Mouse (Mus musculus): Measurements from ENCODE around the gene Zfp598.

The Zfp598 gene

GRCm38 (mm10) chr17:24669545-24670245, at the start of gene Zfp598:
Gene Zfp598, plus strand, starts transcription at chr17:24669687.
- peak; percentile 98 for DNase-seq (ENCODE audit: low read depth, low spot score)

DNA sequence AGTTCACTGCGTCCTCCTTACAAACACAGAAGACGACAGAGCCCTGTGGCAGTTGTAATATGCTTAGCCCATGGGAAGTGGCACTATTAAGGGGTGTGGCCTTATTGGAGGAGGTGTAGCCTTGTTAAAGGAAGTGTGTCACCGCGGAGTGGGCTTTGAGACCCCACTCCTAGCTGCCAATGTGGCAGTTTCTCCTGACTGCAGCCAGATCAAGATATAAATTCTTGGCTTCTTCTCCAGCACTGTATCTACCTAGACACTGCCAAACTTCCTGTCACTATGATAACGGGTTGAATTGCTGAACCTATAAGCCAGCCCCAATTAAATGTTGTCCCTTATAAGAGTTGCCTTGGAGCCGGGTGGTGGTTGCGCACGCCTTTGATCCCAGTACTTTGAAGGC, 44.0 kb upstream of the Zfp598 start:
- DNase-seq (ENCODE audit: low read depth, low spot score): no peak

- DNase-seq (ENCODE audit: low read depth, low spot score): peak; percentile 85
These were observed 40.8 kb upstream of the Zfp598 start for GRCm38 (mm10) chr17:24628646-24629045.

DNA sequence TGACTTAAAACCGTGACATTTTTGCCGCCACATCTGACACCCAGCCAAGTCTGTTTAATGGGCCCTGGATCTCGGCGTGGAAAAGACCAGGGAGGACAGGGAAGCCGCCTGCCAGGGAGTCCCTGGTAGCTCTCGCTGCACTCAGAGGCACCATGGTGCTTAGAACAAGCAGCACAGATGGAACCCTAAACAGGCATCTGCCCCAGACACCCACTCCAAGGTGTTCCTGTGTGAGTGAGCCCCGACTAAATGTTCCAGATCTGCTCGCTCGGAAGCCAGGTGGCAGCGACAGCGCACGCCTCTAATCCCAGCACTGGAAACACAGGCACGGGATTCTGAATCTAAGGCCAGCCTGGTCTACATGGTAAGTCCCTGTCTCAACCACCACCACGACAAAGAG, 39.4 kb upstream of the Zfp598 start:
- no peak for DNase-seq (ENCODE audit: low read depth, low spot score)

DNA sequence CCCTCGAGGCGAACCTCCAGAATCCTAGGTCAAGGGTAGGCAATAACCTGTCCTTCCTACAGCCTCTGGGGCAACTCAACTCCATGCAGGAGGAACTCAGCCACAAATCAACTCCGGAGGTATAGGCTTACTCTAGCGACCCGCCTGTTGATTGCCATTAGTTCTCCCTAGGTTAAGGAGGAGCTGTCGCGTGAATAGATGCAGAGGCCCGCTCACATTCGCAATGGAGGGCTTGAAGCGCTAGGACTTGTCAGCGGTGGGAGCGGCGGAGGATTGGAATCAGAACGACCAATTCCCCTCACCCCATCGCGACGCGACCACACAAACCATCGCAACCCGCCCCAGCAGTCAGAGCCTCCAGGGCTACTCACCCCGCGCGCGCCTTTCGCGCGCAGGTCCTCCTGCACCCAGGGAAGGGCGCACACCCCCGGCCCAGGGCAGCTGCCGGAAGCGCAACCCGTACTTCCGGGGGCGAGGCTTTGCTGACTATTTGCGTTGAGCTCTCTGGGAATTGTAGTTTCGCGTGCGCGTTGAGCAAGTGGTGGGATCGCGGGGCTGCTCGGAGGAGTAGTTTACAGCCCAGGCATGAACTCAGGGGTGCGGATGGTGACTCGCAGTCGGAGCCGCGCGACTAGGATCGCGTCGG, 37.2 kb upstream of the Zfp598 start, which contains the start of the genes Tsc2 and Nthl1:
Tsc2 (minus strand) TSS at position 464 of the 646 bp plus-strand sequence.
Nthl1 (plus strand) TSS at position 514 of the 646 bp plus-strand sequence.
- DNase-seq (ENCODE audit: low read depth, low spot score): peak; percentile 96

- DNase-seq (ENCODE audit: low read depth, low spot score): peak; percentile 43
These were observed 36.6 kb upstream of the Zfp598 start for GRCm38 (mm10) chr17:24632813-24633449.

- DNase-seq (ENCODE audit: low read depth, low spot score): no peak
These were observed 35.7 kb upstream of the Zfp598 start for GRCm38 (mm10) chr17:24633831-24634230.

GRCm38 (mm10) chr17:24635024-24635423, 34.5 kb upstream of the Zfp598 start:
- no peak for DNase-seq (ENCODE audit: low read depth, low spot score)

GRCm38 (mm10) chr17:24635694-24636093, 33.8 kb upstream of the Zfp598 start:
- no peak for DNase-seq (ENCODE audit: low read depth, low spot score)

DNA sequence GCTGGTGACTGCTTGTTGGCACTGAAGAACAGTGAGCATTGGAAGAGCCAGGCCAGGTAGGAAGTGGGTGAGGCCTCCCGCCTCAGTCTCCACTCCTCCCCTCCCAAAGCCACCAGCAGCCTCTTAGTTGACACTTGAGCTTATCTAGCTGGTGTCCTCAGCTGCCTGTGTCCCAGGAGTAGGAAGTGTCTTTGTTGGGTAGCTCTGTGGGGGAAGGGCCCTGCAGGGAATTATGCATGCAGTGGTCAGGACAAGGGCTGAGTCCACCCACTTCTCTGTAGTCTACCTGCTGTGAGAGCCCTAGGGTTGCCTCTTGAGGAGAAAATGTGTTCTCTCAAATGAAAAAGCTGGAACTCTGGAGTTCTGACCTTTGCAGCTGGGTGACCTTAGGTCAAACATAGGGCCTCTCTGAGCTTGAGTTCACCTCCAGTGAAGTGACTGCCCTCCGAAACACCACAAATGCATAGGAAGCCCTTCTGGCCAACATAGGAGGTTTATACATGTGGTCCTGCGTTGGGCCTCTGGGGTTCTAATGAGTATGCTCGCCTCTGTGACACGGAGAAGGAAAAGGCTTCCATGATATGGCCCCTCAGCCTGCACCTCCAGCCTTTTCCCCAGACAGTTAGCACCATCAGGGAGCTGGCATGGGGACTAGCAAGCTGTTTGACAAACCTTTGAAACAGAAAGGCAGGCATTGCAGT, 32.6 kb upstream of the Zfp598 start:
- DNase-seq (ENCODE audit: low read depth, low spot score): peak; percentile 74

- no peak for DNase-seq (ENCODE audit: low read depth, low spot score)
These were observed 31.3 kb upstream of the Zfp598 start for GRCm38 (mm10) chr17:24638214-24638613.

GRCm38 (mm10) chr17:24638840-24639239, 30.6 kb upstream of the Zfp598 start:
- no peak for DNase-seq (ENCODE audit: low read depth, low spot score)

GRCm38 (mm10) chr17:24639571-24639988, 29.9 kb upstream of the Zfp598 start:
- no peak for DNase-seq (ENCODE audit: low read depth, low spot score)

- no peak for DNase-seq (ENCODE audit: low read depth, low spot score)
These were observed 29.4 kb upstream of the Zfp598 start for GRCm38 (mm10) chr17:24640119-24640518.

- DNase-seq (ENCODE audit: low read depth, low spot score): peak; percentile 54
These were observed 28.9 kb upstream of the Zfp598 start for GRCm38 (mm10) chr17:24640581-24640980.

DNA sequence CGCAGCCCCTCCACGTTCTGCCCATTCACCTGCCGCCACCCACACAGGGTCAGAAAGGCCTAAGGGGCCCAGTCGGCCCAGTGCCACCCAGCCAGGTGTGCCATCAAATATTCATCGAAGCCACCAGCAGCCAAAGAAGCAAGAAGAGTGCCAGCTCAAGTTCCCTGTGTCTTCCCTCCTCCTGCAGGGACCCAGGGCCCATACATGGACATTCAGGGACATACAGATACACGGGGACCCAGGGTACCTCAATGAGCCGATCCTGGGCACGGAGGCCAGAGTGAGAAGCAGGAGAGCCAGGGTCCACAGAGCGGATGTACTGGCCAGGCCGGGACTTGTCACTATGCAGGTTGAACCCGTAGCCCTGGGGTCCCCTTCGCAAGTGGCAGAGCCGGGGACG, 27.5 kb upstream of the Zfp598 start:
- DNase-seq (ENCODE audit: low read depth, low spot score): no peak

DNA sequence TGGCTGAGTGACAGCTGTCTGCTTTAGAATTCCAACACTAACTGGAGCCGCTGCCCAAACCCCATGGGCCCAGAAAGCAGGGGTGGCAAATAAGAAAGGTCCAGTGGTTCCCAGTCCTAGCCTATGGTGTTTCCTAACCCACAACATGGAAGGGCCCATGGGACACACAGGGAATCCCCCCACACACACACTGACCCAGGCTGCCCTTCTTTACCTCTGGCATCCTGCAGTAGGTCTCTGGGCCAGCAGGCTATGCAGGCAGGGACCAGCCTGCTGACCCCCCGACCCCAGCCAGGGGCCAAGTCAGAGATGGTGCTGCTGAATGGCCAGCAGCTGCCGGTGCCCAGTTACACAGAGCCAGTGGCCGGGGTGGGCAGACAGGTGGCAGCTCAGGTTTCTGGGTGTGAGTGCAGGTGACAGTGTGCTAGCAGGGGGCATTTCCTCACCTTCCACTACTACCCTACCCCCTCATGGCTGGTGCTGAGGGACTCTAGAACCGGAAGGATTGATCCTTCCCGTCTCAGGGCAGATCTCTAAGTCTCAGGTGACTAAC, 26.6 kb upstream of the Zfp598 start:
- DNase-seq (ENCODE audit: low read depth, low spot score): no peak

- DNase-seq (ENCODE audit: low read depth, low spot score): no peak
These were observed 25.3 kb upstream of the Zfp598 start for GRCm38 (mm10) chr17:24644030-24644715.

GRCm38 (mm10) chr17:24644875-24645721, 24.4 kb upstream of the Zfp598 start:
- DNase-seq (ENCODE audit: low read depth, low spot score): no peak

GRCm38 (mm10) chr17:24645916-24646315, 23.6 kb upstream of the Zfp598 start:
- DNase-seq (ENCODE audit: low read depth, low spot score): no peak

Measured in ZHBTc4 (cell line).